Mouse (Mus musculus) adrenal gland, adult 18-20 months (tissue): Measurements from ENCODE around the gene Nck2. TPM values are rescaled to one million over a fixed set of nuclear protein-coding genes. Genes with fewer than 3 reads are reported as not detected.

Experiments
- DNase-seq, 2 experiments: peaks; one replicate each; pipeline ENCODE4 v3.0.0; 2021 to 2022; ENCODE audit warnings: low spot score in 2 of 2
- total RNA-seq, 2 experiments: library from RNA; stranded (reverse); gene quantifications; 1 replicate in 1 of 2; 2 replicates in 1 of 2; pipeline ENCODE4 v1.2.3; 2021

Nck2 gene
- total RNA-seq, 2 experiments from 2014 or later = 28.6 to 30.8 TPM

DNA sequence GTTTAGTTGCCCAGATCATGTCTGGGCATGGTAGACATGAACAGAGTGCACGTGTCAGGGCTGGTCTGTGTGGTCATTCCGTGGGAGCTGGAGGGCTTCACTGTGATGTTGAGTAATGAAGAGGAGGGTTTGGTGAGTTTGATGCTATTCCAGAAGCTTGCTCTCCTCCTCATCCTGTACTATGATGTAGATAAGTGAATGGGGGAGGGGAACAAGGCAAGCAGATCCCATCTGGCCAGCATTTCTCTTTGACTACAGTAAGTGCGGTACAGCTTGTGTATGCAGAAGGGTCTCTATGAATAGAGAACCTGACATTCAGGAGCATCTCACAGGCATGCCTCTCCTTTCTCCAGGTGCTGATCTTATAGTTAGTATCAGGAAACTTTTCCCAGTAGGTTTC is 52.6 kb downstream of the Nck2 start:
- DNase-seq = no peak

DNA sequence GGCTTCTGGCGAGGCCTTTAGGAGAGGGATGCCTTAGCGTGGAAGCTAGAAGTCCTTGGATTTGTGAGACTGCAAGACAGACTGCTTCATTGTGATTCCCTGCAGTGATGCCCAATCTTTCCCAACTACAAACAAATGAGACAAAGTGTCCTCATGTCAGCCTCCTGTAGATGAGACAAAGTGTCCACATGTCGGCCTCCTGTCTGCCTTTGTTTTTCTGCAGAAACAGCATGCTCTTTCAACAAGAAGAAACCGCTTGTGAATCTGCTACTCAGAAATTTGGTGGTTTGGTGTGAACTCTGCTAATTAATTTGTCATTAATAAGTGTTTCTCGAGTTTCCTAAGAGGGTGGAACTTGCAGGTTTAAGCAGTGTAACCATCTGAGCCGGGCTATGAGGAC is 53.6 kb downstream of the Nck2 start:
- no peak for DNase-seq

GRCm38 (mm10) chr1:43500121-43500520 is 55.7 kb downstream of the Nck2 start:
- DNase-seq = no peak

DNA sequence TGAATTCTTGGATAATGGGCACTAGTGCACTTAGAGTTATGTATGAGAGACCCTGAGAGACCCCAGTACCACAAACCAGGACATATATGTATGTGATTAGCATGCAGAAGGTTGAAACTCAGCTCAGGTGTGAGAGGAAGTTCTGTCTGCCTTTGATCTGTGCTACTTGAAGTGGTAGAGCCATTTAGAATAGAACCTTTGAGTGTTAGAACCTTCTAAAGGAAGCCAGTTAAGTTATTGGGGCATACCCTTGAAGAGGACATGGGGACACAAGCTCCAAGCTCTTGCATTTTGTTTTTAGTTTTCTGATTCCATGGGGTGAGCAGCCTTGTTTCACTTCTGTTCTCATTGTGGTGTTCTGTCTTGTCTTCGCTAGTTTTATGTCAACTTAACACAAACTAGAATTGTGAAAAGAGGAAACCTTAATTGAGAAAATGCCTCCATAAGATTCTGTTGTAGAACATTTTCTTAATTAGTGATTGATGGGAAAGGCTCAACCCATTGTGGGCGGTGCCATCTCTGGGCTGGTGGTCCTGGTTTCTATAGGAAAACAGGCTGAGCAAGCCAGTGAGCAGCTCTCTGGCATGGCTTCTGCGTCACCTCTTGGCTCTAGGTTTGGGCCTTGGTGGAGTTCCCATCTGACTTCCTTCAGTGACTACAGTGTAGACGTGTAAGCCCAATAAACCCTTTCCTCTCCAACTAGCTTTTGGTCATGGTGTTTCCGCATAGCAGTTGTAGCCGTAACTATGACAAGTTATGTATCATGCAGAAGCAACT is 57.0 kb downstream of the Nck2 start:
- DNase-seq = no peak

DNA sequence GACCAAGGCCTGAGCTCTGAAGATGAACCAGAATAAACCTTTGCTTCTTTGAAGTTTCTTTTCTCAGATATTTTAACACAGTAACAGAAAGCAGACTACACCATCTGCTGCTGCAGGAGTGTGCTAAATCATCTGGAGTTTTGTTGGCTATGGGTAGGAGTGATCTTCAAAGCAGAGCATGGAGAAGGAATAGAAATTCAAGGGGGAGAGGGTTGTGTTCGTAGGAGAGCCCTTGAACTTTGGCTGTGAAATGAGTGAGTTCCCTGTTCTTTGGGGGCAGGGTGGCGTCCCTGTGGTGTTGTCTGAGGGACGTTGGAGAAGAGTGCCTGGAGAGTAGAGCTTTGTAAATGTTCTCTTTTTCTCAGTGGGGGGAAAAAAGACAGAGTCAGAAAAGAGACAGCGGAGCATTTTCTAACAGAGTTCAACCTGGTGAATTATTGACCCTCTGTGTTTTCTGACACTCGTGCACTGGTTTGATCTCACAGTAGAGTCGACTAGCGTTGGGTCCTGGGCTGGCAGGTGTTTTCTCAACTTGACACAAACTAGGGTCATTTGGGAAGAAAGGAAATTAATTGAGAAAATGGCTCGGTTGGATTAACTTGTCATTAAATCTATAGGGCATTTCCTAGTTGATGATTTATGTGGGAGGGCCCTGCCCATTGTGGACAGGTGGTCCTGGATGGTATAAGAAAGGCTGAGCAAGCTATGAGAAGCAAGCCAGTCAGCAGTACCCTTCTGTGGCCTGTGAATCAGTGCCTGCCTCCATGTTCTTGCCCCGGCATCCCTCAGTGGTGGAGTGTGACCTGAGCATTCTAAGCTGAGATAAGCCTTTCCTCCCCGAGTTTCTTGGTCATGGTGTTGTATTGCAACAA is 57.8 kb downstream of the Nck2 start:
- DNase-seq = no peak

- no peak for DNase-seq
Observed at GRCm38 (mm10) chr1:43502792-43503146, 58.4 kb downstream of the Nck2 start.

DNA sequence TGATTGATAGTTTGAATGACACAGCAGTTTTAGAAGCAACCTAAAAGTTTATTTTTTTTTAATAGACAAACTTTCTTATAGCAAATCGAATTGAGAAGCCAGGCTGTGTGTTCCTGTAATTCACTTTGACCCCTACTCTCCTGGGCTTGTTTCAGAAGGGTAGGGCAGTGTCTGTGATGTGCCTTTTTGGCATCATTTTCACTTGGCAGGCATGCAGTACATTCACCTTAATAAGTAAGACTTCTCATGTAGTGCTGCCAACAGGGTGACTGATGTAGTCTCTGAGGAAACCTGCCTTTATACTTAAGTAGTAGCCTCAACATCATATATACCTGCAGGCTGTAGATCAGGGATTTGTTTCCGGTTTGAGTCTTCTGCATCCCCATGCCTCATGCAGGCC is 58.9 kb downstream of the Nck2 start:
- no peak for DNase-seq

DNA sequence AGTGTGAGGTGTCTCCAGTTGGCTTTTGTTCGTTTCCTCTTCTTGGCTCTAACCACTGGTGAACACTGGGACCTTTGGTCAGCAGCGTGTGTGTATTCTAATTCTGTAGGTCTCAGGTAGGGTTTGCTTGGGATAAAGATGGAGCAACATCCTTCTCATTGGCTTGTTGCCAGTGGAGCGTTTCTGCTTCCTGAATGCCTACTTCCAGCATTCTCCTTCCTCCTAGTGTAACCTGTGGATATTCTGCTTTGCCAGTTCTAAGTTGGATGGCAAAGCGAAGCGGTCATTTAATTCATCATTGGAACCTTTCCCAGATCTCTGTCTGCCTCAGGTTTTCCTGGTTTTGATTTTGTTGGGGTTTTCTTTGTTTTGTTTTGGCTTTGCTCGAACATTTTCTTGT is 59.3 kb downstream of the Nck2 start:
- DNase-seq = no peak

GRCm38 (mm10) chr1:43504235-43504634 is 59.9 kb downstream of the Nck2 start:
- DNase-seq = no peak

GRCm38 (mm10) chr1:43506638-43507037 is 62.3 kb downstream of the Nck2 start:
- DNase-seq = no peak

DNA sequence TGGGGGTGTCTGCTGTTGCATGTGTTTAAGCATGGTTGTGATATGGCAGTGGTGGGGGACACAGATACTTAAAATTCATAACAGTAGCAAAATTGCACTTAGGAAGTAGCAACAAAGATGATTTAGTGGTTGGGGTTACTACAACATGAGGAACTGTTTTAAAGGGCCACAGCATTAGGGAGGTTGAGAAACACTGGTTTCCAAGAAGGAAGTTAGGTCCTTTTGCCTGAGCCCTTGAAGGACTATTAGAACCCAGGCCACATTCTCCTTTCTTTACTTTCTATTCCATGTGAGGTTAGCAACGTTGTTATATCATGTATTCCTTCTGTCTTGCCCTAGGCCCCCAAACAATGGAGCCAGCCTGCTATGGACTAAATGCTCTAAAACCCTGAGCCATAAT is 63.4 kb downstream of the Nck2 start:
- DNase-seq = no peak

- no peak for DNase-seq
Observed at GRCm38 (mm10) chr1:43511256-43511655, 66.9 kb downstream of the Nck2 start.

- no peak for DNase-seq
Observed at GRCm38 (mm10) chr1:43511667-43512066, 67.3 kb downstream of the Nck2 start.

- no peak for DNase-seq
Observed at GRCm38 (mm10) chr1:43517405-43517804, 73.0 kb downstream of the Nck2 start.

GRCm38 (mm10) chr1:43520216-43520988 is 76.0 kb downstream of the Nck2 start:
- no peak for DNase-seq

DNA sequence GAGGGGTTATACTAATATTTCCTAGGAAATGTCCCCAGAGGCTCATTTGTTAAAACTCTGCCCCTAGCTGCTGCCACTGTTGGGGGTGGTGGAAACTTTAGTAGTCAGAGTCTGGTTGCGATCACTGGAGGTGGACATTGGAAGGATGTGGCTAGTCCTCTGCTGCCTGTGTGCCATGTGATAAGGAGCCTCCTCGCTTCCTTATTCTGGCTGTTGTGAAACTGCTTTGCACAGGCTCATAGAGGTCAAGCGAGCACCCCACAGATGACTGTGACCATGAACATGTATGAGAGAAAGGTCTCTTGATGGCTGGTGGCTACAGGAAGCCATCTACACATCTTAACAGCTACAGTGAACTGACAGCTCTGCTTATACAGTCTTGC is 76.6 kb downstream of the Nck2 start:
- DNase-seq = no peak

DNA sequence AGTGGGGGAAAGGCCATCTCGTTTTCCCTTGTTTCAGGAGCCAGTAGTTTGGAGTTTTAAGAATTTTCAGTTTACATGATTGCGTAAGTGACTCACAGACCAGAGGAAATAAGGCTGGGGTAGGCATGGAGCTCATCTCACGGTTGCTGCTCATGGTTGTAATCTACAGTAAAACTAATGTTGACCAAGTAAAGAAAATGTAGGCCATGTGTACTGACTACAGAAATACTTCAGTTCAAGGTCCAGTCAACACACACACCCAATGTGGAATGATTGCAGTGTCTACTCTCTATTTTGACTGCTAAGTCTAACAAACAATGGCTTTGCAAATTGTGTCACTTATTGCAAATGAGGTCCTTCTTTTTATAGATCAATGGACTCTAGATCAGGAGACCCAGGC is 77.1 kb downstream of the Nck2 start:
- no peak for DNase-seq

DNA sequence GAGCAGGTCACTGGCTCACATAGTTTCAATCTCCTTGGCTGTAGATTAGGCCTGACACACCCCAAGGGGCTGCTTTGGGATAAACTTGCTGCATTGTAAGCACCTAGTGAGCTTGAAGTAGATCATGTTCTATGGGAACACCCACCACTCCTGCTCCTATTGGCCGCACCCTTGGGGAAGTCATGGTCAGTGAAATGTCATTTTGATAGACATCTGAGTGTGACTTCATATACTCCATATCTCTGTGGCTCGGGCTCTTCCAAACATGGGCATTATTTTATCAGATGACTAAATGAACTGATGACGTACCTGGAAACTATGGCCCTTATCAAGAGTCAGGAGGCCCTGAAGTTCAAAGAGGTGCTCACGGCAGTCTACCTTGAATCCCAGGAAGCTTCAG is 77.6 kb downstream of the Nck2 start:
- no peak for DNase-seq

DNA sequence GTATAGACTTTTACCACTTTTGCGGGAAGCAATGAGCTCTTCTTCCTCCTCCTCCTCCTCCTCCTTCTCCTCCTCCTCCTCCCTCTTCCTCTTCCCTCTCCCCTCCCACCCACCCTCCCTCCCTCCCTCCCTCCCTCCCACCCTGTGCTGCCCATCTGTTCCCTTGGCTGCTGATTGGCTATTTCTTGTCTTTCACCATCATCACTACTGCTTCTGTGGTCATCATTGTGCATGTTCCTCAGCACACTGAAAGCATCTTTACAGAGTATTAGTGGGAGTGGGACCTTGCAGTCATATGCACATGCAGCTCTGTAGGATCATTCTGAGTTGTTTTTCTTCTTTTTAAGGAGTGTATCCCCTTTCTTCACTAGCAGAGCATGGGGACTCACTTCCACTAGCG is 78.6 kb downstream of the Nck2 start:
- no peak for DNase-seq

DNA sequence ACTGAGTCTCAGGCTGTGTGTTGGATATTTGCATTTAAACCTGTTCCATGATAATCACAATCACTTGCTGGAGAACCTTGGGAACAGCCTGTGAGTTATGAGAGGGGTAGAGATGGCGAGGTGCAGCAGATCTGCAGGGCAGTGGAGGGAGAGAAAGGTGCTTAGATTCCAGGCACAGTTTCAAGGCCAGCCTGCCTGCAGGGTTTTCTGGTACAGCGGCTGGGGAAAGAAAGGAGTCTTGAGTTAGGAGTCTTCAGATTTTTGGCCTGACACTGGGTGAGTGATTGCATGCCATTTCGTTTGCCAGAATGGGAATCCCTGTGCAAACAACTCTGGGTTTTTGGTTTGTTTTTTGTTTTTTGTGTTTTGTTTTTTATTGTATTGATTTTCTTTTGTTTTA is 80.0 kb downstream of the Nck2 start:
- no peak for DNase-seq

DNA sequence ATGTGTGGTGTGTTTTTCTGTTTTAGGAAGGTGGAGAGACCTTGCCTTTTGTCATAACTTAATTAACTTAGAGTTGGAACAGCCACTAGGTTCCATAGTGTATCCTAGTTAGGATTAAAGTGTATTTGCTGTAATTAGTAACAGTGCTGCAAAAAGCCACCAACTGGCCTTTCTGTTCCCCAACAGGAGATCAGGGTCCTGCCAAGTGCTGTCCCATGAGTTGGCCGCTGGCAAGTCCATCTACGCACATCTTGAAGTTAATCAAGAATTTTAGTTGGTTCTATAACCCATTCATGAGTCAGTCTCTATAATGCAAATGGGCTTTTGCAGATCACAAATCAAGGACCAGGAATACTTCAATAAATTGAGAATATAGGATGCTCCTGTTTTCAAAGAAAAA is 83.9 kb downstream of the Nck2 start:
- DNase-seq = no peak

- no peak for DNase-seq
Observed at GRCm38 (mm10) chr1:43529086-43529485, 84.7 kb downstream of the Nck2 start.
